Comparison of ENCODE assay signal across 26 mouse cellular contexts in genomic region chrX:43235844-43236243, GRCm38 (mm10).
DNase-seq lines count a peak whose midpoint lies in the region; ATAC-seq lines count a peak whose summit lies in the region.
"Had no signal": no experiment of that assay in that cellular context is flagged by ENCODE, and none has a peak within 500 bp of the region (broad histone marks: within the 10 kb centered on the region; RNA-seq: fewer than 3 reads in every experiment).

No protein-coding gene starts in this region.

- no peak overlapping the region for H3K4me3 ChIP-seq in forebrain, embryonic 14.5 days (ENCODE audit: low read depth, low read length)
- H3K4me3 ChIP-seq in forebrain, embryonic 10.5 days: no peak overlapping the region
- H3K4me3 ChIP-seq: embryonic facial prominence, embryonic 13.5 days; embryonic facial prominence, embryonic 15.5 days; erythroblast, embryonic 14.5 days; forebrain, embryonic 13.5 days had no signal

- H3K36me3 ChIP-seq in forebrain, embryonic 14.5 days (ENCODE audit: control insufficient read depth, insufficient read depth, low read length): no peaks in the 10 kb centered on the region
- no peaks in the 10 kb centered on the region for H3K36me3 ChIP-seq in forebrain, embryonic 10.5 days (replicated peaks)
- H3K36me3 ChIP-seq: embryonic facial prominence, embryonic 13.5 days; embryonic facial prominence, embryonic 15.5 days; G1E had no signal

- no peak overlapping the region for H3K4me2 ChIP-seq in forebrain, embryonic 14.5 days (ENCODE audit: low read length)
- H3K4me2 ChIP-seq: embryonic facial prominence, embryonic 13.5 days; embryonic facial prominence, embryonic 15.5 days; forebrain, embryonic 13.5 days had no signal

- no peaks in the 10 kb centered on the region for H3K9me3 ChIP-seq in forebrain, embryonic 14.5 days (replicated peaks; ENCODE audit: control insufficient read depth, low read length)
- no peaks in the 10 kb centered on the region for H3K9me3 ChIP-seq in forebrain, embryonic 10.5 days
- H3K9me3 ChIP-seq: embryonic facial prominence, embryonic 13.5 days; embryonic facial prominence, embryonic 15.5 days; forebrain, embryonic 13.5 days; G1E had no signal

- 78% methylated on average over 4 of the region's 4 CpGs for WGBS in forebrain, embryonic 14.5 days
- WGBS in forebrain, embryonic 10.5 days: 77% methylated on average over 4 of the region's 4 CpGs

- ATAC-seq in forebrain, embryonic 14.5 days: no peak
- peak; percentile 79 for ATAC-seq in frontal cortex, adult (ENCODE audit: low TSS enrichment)
- ATAC-seq: activated CD4-positive, CD25-positive, alpha-beta regulatory T cell, adult 4 months; CD4-positive, CD25-positive, alpha-beta regulatory T cell, adult 4 months; forebrain, embryonic 13.5 days; Patski had no signal

- no peak overlapping the region for H3K9ac ChIP-seq in forebrain, embryonic 14.5 days (ENCODE audit: low read length)
- H3K9ac ChIP-seq: embryonic facial prominence, embryonic 13.5 days; embryonic facial prominence, embryonic 15.5 days; forebrain, embryonic 13.5 days had no signal

- peak; percentile 6 for DNase-seq in forebrain, embryonic 14.5 days (ENCODE audit: low spot score)
- no peak for DNase-seq in forebrain, embryonic 10.5 days (ENCODE audit: extremely low spot score, low spot score)
- no peak for DNase-seq in frontal cortex, postnatal 10 days (ENCODE audit: low spot score in 2 of 2)
- peak; percentile 32 for DNase-seq in brain, adult 2 months (ENCODE audit: low read depth, low spot score)
- peak; percentile 12 for DNase-seq in telencephalon, adult 2 months (ENCODE audit: low read depth, low spot score)
- DNase-seq in layer of hippocampus, adult 9-10 months (ENCODE audit: low spot score): no peak
- DNase-seq: adrenal gland, adult 8-10 months; adrenal gland, postnatal 14 days; adrenal gland, postnatal 36 days; B cell, adult 2 months; cerebellum, adult 11-12 months; cerebellum, adult 2 months; cerebellum, adult 9-10 months; cerebellum, postnatal 10 days; cerebellum, postnatal 25 days; embryo, embryonic 11 days had no signal

- H3K27me3 ChIP-seq in forebrain, embryonic 14.5 days (replicated peaks; ENCODE audit: control insufficient read depth, insufficient read depth, low read length): no peaks in the 10 kb centered on the region
- H3K27me3 ChIP-seq in forebrain, embryonic 10.5 days (ENCODE audit: poor library complexity, severe bottlenecking): no peaks in the 10 kb centered on the region
- H3K27me3 ChIP-seq: CH12.LX; embryonic facial prominence, embryonic 13.5 days; embryonic facial prominence, embryonic 15.5 days; forebrain, embryonic 13.5 days had no signal

- no peak overlapping the region for H3K27ac ChIP-seq in forebrain, embryonic 14.5 days (ENCODE audit: low read depth, low read length)
- H3K27ac ChIP-seq in forebrain, embryonic 10.5 days: no peak overlapping the region
- H3K27ac ChIP-seq: embryonic facial prominence, embryonic 13.5 days; embryonic facial prominence, embryonic 15.5 days; forebrain, embryonic 13.5 days had no signal

- H3K4me1 ChIP-seq in forebrain, embryonic 14.5 days (ENCODE audit: control insufficient read depth, insufficient read depth, low read length): no peaks in the 10 kb centered on the region
- no peaks in the 10 kb centered on the region for H3K4me1 ChIP-seq in forebrain, embryonic 10.5 days
- H3K4me1 ChIP-seq: embryonic facial prominence, embryonic 13.5 days; embryonic facial prominence, embryonic 15.5 days; forebrain, embryonic 13.5 days had no signal

Comparison
In these comparisons a context has a peak if more than half of its experiments do, and no peak if none do; other contexts are left out.
1. DNase-seq: peak in forebrain, embryonic 14.5 days (single experiment), brain, adult 2 months (single experiment) and telencephalon, adult 2 months (single experiment); none in forebrain, embryonic 10.5 days (single experiment), frontal cortex, postnatal 10 days (0 of 2) and layer of hippocampus, adult 9-10 months (single experiment).